Mouse (Mus musculus) liver, embryonic 16.5 days (tissue): ENCODE data around the gene Osbpl8. TPM values are rescaled to one million over a fixed set of nuclear protein-coding genes. Genes with fewer than 3 reads are reported as not detected.

Source experiments
- ATAC-seq: fragments of 200-750 bp; cut with Nextera tagmentation; 2 replicates; pipeline ENCODE4 v1.8.0; 2017; ENCODE audit warnings: low read depth, mild to moderate bottlenecking, moderate number of reproducible peaks, moderate library complexity
- H3K27ac ChIP-seq: fragments of 300-500 bp; sonication (generic); 2 replicates; pipeline ENCODE4 v1.5.1; 2014; ENCODE audit warnings: mild to moderate bottlenecking, low read length
- H3K27me3 ChIP-seq: fragments of 300-500 bp; sonication (generic); 2 replicates; pipeline ENCODE4 v1.6.1; 2014; ENCODE audit warnings: low read depth, low read length, mixed read lengths; ENCODE audit not compliant: control insufficient read depth, insufficient read depth
- H3K36me3 ChIP-seq: fragments of 300-500 bp; sonication (generic); 2 replicates; pipeline ENCODE4 v1.6.1; 2014; ENCODE audit warnings: mild to moderate bottlenecking; ENCODE audit not compliant: control insufficient read depth, insufficient read depth
- H3K4me1 ChIP-seq: fragments of 300-500 bp; sonication (generic); 2 replicates; pipeline ENCODE4 v1.6.1; 2014; ENCODE audit warnings: low read depth, low read length, mixed read lengths; ENCODE audit not compliant: control insufficient read depth
- H3K4me2 ChIP-seq: fragments of 300-500 bp; sonication (generic); 2 replicates; pipeline ENCODE4 v1.6.1; 2014; ENCODE audit warnings: low read depth, low read length, mixed read lengths
- H3K4me3 ChIP-seq: fragments of 300-500 bp; sonication (generic); 2 replicates; pipeline ENCODE4 v1.5.1; 2014; ENCODE audit warnings: low read depth, mild to moderate bottlenecking, low read length
- H3K9ac ChIP-seq: fragments of 300-500 bp; sonication (generic); 2 replicates; pipeline ENCODE4 v1.6.1; 2014; ENCODE audit warnings: low read depth, low read length
- H3K9me3 ChIP-seq: fragments of 300-500 bp; sonication (generic); replicated peaks from 2 replicates; pipeline ENCODE4 v1.6.1; 2016; ENCODE audit warnings: low read length; ENCODE audit not compliant: control insufficient read depth
- WGBS: fragments of 180-500 bp; shearing (Covaris S2); extraction: QIAGEN DNeasy Blood & Tissue Kit; methylation state at CpG from one replicate; pipeline ENCODE4 v1.1.7; 2014; ENCODE audit not compliant: insufficient replicate concordance; 5-methylcytosine and 5-hydroxymethylcytosine counted together
- polyA plus RNA-seq: library from polyadenylated mRNA; unstranded; fragments of >200 nt; fragmentation: Nextera tagmentation; extraction: Ambion mirVana; gene quantifications from 2 replicates; pipeline ENCODE4 v1.2.1, GENCODE M21; 2015

Gene Osbpl8
- polyA plus RNA-seq, 1 experiment from 2014 or later = 8.2 TPM

- no peak overlapping the region for H3K27ac ChIP-seq
- H3K36me3 ChIP-seq = no peaks in the 10 kb centered on the region
- H3K4me1 ChIP-seq = no peaks in the 10 kb centered on the region
- no peak overlapping the region for H3K9ac ChIP-seq
- H3K4me3 ChIP-seq = no peak overlapping the region
- WGBS = 62% methylated on average over 7 of the region's 7 CpGs
- no peak overlapping the region for H3K4me2 ChIP-seq
- no peaks in the 10 kb centered on the region for H3K27me3 ChIP-seq
- ATAC-seq = no peak
- no peaks in the 10 kb centered on the region for H3K9me3 ChIP-seq
These were observed 177.2 kb downstream of the Osbpl8 start for GRCm38 (mm10) chr10:111341761-111342160.

DNA sequence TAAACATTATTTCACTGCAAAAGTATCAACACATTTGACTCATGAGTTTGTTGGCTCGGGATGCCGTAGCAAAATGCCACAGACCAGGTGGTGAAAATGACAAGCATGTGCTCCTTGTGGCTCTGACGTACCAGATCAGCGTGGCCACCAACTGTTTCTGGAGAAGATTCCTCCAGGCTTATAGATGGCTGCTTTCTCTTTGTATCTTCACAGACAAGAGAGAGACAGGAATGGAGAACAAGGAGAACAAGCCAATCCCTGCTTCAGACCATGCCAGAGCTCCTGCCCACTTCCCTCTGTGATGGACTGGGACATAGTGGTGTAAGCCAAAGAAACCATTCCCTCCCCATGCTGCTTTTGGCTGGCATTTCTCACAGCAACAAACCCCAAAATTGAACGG, 179.0 kb downstream of the Osbpl8 start:
- no peaks in the 10 kb centered on the region for H3K9me3 ChIP-seq
- ATAC-seq = no peak
- H3K4me3 ChIP-seq = no peak overlapping the region
- 69% methylated on average over 5 of the region's 5 CpGs for WGBS
- H3K9ac ChIP-seq = no peak overlapping the region
- no peak overlapping the region for H3K4me2 ChIP-seq
- no peaks in the 10 kb centered on the region for H3K27me3 ChIP-seq
- H3K36me3 ChIP-seq = no peaks in the 10 kb centered on the region
- no peak overlapping the region for H3K27ac ChIP-seq
- H3K4me1 ChIP-seq = no peaks in the 10 kb centered on the region

Other genes starting within 250 kb of the Osbpl8 start
- gene Csrp2, start 245.0 kb upstream of the Osbpl8 start, polyA plus RNA-seq = 15.3 and 15.5 TPM in 2 replicates
- gene Zdhhc17, start 154.6 kb upstream of the Osbpl8 start, polyA plus RNA-seq = 4.6 and 5.0 TPM in 2 replicates
- 0.91 and 1.4 TPM in 2 replicates for gene Bbs10, start 133.9 kb downstream of the Osbpl8 start, polyA plus RNA-seq